Mouse (Mus musculus) Patski (cell line): ENCODE results near the gene Pld6. TPM values are rescaled to one million over a fixed set of nuclear protein-coding genes. Genes with fewer than 3 reads are reported as not detected.

Experiments
- ATAC-seq: fragments of 100-300 bp; one replicate; pipeline ENCODE4 v1.8.0; 2021
- CTCF ChIA-PET: fragments of 350-600 bp; sonication (Branson Sonifier 250); formaldehyde crosslinking; loops from one replicate; lab custom pipeline; 2022; ENCODE audit warnings: inconsistent platforms; lab: Charles Lee
- POLR2A ChIA-PET: fragments of 350-600 bp; sonication (Branson Sonifier 250); formaldehyde crosslinking; loops from one replicate; lab custom pipeline; 2022; ENCODE audit warnings: antibody characterized with exemption, inconsistent platforms; lab: Charles Lee
- DNase-seq: peaks from one replicate; pipeline ENCODE4 v3.0.0-alpha.2; 2011; ENCODE audit warnings: low read depth, low spot score
- H3K27me3 ChIP-seq: fragments of 371-371 bp; one replicate; pipeline ENCODE4 v1.5.1; 2021
- CTCF ChIP-seq: fragments of 100-300 bp; IDR thresholded peaks from one replicate; pipeline ENCODE4 v1.5.1; 2021
- in situ Hi-C: fragments of 300-500 bp; cut with MboI; formaldehyde crosslinking; loops from 3 replicates; pipeline ENCODE4 v1.11.1; 2018; ENCODE audit warnings: low pct_unique_long_range_greater_than_20kb, mixed read lengths
- polyA plus RNA-seq: library from polyadenylated mRNA; unstranded; gene quantifications from one replicate; pipeline ENCODE4 v1.2.3, GENCODE M21; 2021

Pld6 gene
- 0.17 TPM for polyA plus RNA-seq

- CTCF ChIA-PET: no interaction called here
- in situ Hi-C loops: no loop called here
- no peaks in the 10 kb centered on the region for H3K27me3 ChIP-seq
- ATAC-seq (no peak), DNase-seq (no peak)
- POLR2A ChIA-PET: no interaction called here
- TF ChIP-seq CTCF: no peak
Observed at GRCm38 (mm10) chr11:59787199-59787781, at the start of gene Pld6. TSS of gene Pld6 (minus strand) at chr11:59787645.

DNA sequence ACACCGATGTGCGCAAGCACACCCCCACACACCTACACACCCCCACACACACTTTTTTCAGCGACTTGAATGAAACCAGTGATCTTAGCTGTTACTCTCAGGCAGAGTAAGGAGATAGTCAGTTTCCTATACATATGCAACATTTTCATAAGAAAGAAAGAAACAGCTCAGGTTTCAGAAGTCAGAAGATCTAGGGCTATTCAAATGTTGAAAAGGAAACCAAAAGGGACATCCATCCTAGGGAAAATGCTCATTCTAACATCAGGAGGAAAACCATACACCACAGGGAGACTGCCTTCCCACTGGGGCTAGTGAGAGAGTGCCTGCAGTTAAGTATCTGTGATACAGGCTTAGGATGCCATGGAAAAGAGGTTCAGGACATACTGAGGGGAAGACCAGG, 34.2 kb upstream of the Pld6 start:
- DNase-seq (no peak), ATAC-seq (no peak)
- H3K27me3 ChIP-seq: no peaks in the 10 kb centered on the region
- in situ Hi-C loops: no loop called here
- POLR2A ChIA-PET: interaction anchor here (0.6 kb wide), 1 partner anchor 16 kb away, joined by 5 read pairs; no protein-coding TSS in a partner anchor
- CTCF ChIA-PET: interaction anchor here (1.7 kb wide), 1 partner anchor 17 kb away, joined by 5 read pairs; the partner anchor contains the start of gene Nt5m
- TF ChIP-seq CTCF: no peak

DNA sequence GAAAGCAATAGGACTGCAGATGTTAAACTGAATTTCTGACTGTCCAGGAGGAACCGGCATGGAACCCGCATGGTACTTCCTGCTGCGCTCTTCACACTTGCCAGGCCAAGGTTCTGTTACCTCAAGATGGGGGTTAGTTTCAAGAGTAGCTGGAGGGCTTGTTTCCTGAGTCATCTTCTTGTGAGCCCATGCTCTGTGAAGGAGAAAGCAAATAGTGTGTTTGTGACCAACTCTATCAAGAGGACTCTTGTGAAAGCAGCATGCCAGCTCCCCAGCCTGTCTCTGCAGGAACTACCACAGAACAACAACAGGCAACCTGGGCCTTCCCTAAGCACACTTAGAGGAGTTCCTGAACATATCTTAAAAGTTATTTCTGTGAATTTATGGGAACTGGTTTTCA, 30.5 kb upstream of the Pld6 start:
- ATAC-seq (no peak), DNase-seq (no peak)
- ChIA-PET POLR2A (no interaction called here), CTCF (interaction anchor here (0.9 kb wide), 1 partner anchor 28 kb away, joined by 3 read pairs; no protein-coding TSS in a partner anchor)
- TF ChIP-seq CTCF: no peak
- no peaks in the 10 kb centered on the region for H3K27me3 ChIP-seq
- in situ Hi-C loops: no loop called here

DNA sequence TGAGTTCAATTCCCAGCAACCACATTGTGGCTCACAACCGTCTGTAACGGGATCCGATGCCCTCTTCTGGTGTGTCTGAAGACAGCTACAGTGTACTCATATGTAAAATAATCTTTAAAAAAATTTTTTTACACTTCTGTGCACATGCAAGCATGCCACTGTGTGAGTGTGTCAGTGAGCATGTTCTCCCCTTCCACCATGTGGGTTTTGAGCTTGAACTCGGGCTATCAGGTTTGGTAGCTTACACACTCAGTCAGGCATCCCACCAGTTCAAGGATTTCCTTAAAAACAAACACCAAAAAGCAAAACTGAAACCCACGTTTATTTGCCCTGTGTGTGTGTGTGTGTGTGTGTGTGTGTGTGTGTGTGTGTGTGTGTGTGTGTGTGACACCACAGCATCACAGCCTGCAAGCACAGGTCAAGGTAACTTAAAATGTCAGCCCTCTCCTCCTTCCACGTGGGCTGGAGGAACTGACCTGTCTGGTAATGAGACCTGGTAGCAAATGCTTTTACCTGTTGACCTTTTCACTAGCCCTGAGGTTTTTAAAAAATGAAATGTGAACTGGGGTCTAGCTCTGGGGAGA, 28.1 kb upstream of the Pld6 start:
- ChIA-PET POLR2A (no interaction called here), CTCF (no interaction called here)
- DNase-seq: no peak
- in situ Hi-C loops: no loop called here
- TF ChIP-seq CTCF: no peak
- no peaks in the 10 kb centered on the region for H3K27me3 ChIP-seq
- ATAC-seq: no peak

DNA sequence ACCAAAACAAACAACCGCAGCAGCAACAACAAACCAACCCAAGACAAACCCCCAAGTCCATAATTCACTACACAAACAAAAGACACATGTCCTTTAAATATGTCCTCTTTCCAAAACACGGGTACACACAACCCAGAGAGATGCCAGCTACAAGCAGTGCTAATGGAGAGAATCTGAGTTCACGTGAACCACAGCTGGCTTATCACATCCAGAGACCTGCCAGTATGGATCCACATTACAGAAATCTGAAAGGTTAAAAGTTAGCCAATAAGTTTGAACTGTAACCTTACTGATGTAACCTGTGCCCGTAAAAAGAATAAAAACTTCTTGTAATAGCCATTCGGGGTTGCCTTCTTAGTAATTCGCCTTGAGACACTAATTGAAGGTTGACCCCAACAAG, 27.5 kb upstream of the Pld6 start:
- ChIA-PET POLR2A (no interaction called here), CTCF (no interaction called here)
- DNase-seq: no peak
- no peak for TF ChIP-seq CTCF
- ATAC-seq: no peak
- in situ Hi-C loops: no loop called here
- no peaks in the 10 kb centered on the region for H3K27me3 ChIP-seq

DNA sequence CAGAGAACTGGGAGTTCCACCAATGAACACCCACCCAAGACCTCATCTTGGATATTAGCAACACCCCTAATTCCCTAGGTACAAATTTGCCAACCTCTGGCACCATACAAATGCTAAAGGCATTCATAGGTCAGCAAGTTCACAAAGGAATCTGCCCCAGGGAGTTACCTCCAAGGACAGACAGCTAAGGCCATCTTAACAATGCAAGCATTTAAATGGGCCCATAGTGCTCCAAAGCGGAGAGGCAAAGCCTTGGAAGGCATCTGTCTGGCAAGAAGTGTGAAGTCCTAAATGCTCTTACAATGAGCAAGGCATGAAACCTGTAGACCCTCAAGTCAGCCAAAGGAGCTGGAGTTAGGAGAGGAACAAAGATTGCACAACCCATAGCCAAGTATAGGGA, 26.9 kb upstream of the Pld6 start:
- in situ Hi-C loops: no loop called here
- POLR2A ChIA-PET: no interaction called here
- no peak for TF ChIP-seq CTCF
- no peak for ATAC-seq
- DNase-seq: no peak
- no peaks in the 10 kb centered on the region for H3K27me3 ChIP-seq
- CTCF ChIA-PET: no interaction called here

- in situ Hi-C loops: no loop called here
- CTCF ChIA-PET: no interaction called here
- DNase-seq (no peak), ATAC-seq (no peak)
- POLR2A ChIA-PET: no interaction called here
- TF ChIP-seq CTCF: no peak
- no peaks in the 10 kb centered on the region for H3K27me3 ChIP-seq
Observed at GRCm38 (mm10) chr11:59813276-59813675, 25.8 kb upstream of the Pld6 start.

GRCm38 (mm10) chr11:59811211-59811610, 23.8 kb upstream of the Pld6 start:
- no peak for ATAC-seq
- in situ Hi-C loops: no loop called here
- H3K27me3 ChIP-seq: no peaks in the 10 kb centered on the region
- ChIA-PET POLR2A (interaction anchor here (1.4 kb wide), 2 partner anchors 11 to 13 kb away, joined by 3 read pairs; no protein-coding TSS in a partner anchor), CTCF (interaction anchor here (1.0 to 1.3 kb wide), 2 partner anchors 14 to 286 kb away, joined by 3 to 4 read pairs; no protein-coding TSS in a partner anchor)
- no peak for TF ChIP-seq CTCF
- no peak for DNase-seq

DNA sequence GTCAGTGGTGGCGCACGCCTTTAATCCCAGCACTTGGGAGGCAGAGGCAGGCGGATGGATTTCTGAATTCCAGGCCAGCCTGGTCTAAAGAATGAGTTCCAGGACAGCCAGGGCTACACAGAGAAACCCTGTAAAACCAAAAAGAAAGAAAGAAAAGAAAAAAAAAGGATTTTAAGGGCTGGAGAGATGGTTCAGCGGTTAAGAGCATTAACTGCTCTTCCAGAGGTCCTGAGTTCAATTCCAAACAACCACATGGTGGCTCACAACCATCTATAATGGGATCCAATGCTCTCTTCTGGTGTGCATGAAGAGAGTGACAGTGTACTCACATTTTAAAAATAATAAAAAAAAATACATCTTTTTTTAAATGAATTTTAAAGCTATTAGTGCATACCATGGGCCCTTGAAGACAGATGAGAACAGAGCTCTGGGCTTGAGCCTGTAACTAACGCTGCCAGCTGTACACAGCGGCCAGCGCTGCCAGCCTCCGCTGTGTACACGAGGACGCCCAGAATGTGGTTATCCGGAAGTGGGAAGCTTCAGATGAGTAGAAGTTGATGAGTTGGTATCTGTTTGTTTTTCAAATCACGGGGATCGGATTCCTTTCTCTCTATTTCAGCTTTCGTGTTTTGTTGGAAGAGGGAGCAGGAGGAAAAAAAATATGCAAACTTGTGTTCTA, 23.2 kb upstream of the Pld6 start:
- ATAC-seq (no peak), DNase-seq (no peak)
- ChIA-PET POLR2A (interaction anchor here (0.8 to 1.4 kb wide), 3 partner anchors 10 to 14 kb away, joined by 3 read pairs; no protein-coding TSS in a partner anchor), CTCF (interaction anchor here (1.0 to 1.3 kb wide), 2 partner anchors 14 to 285 kb away, joined by 3 to 4 read pairs; no protein-coding TSS in a partner anchor)
- in situ Hi-C loops: no loop called here
- no peaks in the 10 kb centered on the region for H3K27me3 ChIP-seq
- TF ChIP-seq CTCF: no peak

DNA sequence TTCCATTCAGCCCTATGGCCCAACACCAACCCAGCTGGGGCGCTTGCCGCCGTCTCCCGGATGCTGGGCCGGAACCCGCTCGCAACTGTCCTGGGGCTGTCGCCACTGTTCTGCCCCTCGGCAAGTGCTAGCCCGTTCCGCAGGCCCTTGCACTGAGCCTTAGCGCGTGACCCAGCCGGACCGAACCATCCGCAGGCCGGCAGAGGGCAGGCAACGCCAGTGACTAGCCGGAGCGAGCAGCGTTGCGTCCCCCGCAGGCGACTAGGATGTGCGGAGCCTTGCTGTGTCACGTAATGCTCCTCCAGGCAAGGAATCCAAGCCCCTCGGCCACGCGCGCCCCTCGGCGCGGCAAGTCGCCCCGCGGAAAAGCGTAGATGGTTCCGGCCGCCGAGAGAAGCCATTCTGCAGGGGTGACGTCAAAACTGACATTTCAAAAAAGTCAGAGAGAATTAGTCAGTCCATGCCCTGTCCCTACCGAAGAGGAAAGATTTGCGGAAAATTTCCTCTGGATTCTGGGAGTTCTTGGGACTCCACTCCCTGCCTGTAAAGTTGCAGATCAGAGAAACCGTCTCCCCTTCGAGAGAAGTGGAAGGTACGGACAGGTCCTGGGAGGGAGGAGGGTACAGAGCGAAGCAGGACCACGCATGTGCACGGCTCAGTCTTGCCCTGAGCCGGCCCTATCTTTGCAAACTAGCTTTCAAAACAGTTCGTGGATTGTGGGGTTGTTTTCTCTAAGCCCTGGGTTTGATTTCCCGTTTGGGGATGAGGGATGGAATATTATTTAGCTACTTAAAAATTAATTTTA, 22.4 kb upstream of the Pld6 start, which contains the start of gene Flcn:
Gene Flcn (minus strand): TSS at position 347 of the 805 bp plus-strand sequence.
- H3K27me3 ChIP-seq: no peaks in the 10 kb centered on the region
- ChIA-PET POLR2A (interaction anchor here (0.6 to 1.4 kb wide), 3 partner anchors 9 to 299 kb away, joined by 3 to 6 read pairs (median 3); no protein-coding TSS in a partner anchor), CTCF (interaction anchor here (1.5 kb wide), 1 partner anchor 31 kb away, joined by 3 read pairs; no protein-coding TSS in a partner anchor)
- TF ChIP-seq CTCF: no peak
- ATAC-seq (peak; percentile 82), DNase-seq (peak; percentile 76)
- in situ Hi-C loops: no loop called here
